19 mouse cellular contexts compared by ENCODE assay signal in the genomic region with DNA sequence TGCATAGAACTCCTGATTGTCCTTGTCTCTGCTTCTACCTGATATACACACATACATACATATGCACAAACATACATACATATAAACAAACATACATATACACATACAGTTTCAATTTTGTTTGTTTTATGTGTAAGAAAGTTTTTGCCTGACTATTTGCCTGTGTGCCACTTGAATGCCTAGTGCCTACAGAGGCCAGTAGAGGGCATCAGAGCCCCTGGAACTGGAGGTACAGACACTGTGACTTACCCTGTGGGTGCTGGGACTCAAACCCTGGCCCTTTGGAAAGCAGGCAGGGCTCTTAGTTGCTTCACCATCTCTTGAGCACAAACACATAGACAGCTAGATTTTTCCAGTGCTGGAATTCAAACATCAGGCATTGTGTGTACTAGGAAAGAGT. TPM values are rescaled to one million over a fixed set of nuclear protein-coding genes. Genes with fewer than 3 reads are reported as not detected.
DNase-seq lines count a peak whose midpoint lies in the region; ATAC-seq and TF ChIP-seq lines count a peak whose summit lies in the region.
"Had no signal": no experiment of that assay in that cellular context is flagged by ENCODE, and none has a peak within 500 bp of the region (broad histone marks: within the 10 kb centered on the region; RNA-seq: fewer than 3 reads in every experiment).

No protein-coding gene starts in this region.

- no peak for DNase-seq in kidney, adult 2 months
- no peak for DNase-seq in kidney, adult 8-10 months
- no peak for DNase-seq in liver, postnatal 0 days
- no peak for DNase-seq in liver, embryonic 11.5 days (ENCODE audit: low spot score)
- peak; percentile 64 for DNase-seq in ES-CJ7 (ENCODE audit: low read depth, low spot score)
- no peak for DNase-seq in stomach, postnatal 0 days (ENCODE audit: low spot score)
- DNase-seq: adrenal gland, postnatal 25 days; cerebellum, adult 9-10 months; gastrocnemius, postnatal 25 days; heart, adult 18-20 months; heart, postnatal 36 days; kidney, postnatal 36 days; liver, embryonic 13.5 days; midbrain, embryonic 14.5 days; spleen, adult 18-20 months had no signal

- no peaks in the 10 kb centered on the region for H3K36me3 ChIP-seq in kidney, adult 2 months (ENCODE audit: control insufficient read depth, insufficient read depth, low read length)
- no peaks in the 10 kb centered on the region for H3K36me3 ChIP-seq in liver, postnatal 0 days (replicated peaks; ENCODE audit: insufficient read depth, low read length)
- H3K36me3 ChIP-seq in liver, embryonic 11.5 days (ENCODE audit: control insufficient read depth, insufficient read depth, low read length), result no peaks in the 10 kb centered on the region
- H3K36me3 ChIP-seq in stomach, postnatal 0 days (ENCODE audit: control insufficient read depth, insufficient read depth, low read length), result no peaks in the 10 kb centered on the region
- H3K36me3 ChIP-seq: hindbrain, embryonic 13.5 days; limb, embryonic 10.5 days; liver, embryonic 13.5 days had no signal

- H3K9ac ChIP-seq in liver, postnatal 0 days (replicated peaks), result no peak overlapping the region
- H3K9ac ChIP-seq in liver, embryonic 11.5 days (ENCODE audit: low read depth, low read length), result no peak overlapping the region
- H3K9ac ChIP-seq in stomach, postnatal 0 days (ENCODE audit: low read length), result no peak overlapping the region
- H3K9ac ChIP-seq: hindbrain, embryonic 13.5 days; liver, embryonic 13.5 days had no signal

- no peak overlapping the region for H3K27ac ChIP-seq in kidney, adult 2 months (ENCODE audit: insufficient read depth, low read depth, low read length)
- H3K27ac ChIP-seq in liver, postnatal 0 days (ENCODE audit: low read depth), result no peak overlapping the region
- no peak overlapping the region for H3K27ac ChIP-seq in liver, embryonic 11.5 days (ENCODE audit: low read depth, low read length)
- no peak overlapping the region for H3K27ac ChIP-seq in stomach, postnatal 0 days (replicated peaks)
- H3K27ac ChIP-seq: hindbrain, embryonic 13.5 days; limb, embryonic 10.5 days; liver, embryonic 13.5 days had no signal

- H3K9me3 ChIP-seq in liver, postnatal 0 days (ENCODE audit: low read length), result no peaks in the 10 kb centered on the region
- peaks cover 5% of the 10 kb centered on the region; the same call in 1 of the 2 replicates for H3K9me3 ChIP-seq in liver, embryonic 11.5 days (ENCODE audit: control insufficient read depth, low read length)
- H3K9me3 ChIP-seq in stomach, postnatal 0 days (ENCODE audit: control insufficient read depth, low read length), result no peaks in the 10 kb centered on the region
- H3K9me3 ChIP-seq: limb, embryonic 10.5 days; liver, embryonic 13.5 days had no signal

- no peak for TF ChIP-seq EP300 in liver, postnatal 0 days (IDR thresholded peaks at IDR 0.05; ENCODE audit: low read depth)
- no peak for TF ChIP-seq EP300 in stomach, postnatal 0 days (optimal IDR thresholded peaks at IDR 0.05)

- no peak for ATAC-seq in liver, postnatal 0 days
- no peak for ATAC-seq in liver, embryonic 11.5 days (replicated peaks; ENCODE audit: low FRiP score)
- no peak for ATAC-seq in stomach, postnatal 0 days (ENCODE audit: low FRiP score, low TSS enrichment)
- ATAC-seq in inflammation-experienced regulatory T-cells, adult 6 months, result no peak
- ATAC-seq: forebrain, embryonic 14.5 days had no signal

- no peak for TF ChIP-seq POLR2A in kidney, adult 2 months (IDR thresholded peaks at IDR 0.05; ENCODE audit: low read depth, low read length)

- H3K4me2 ChIP-seq in liver, postnatal 0 days (ENCODE audit: low read depth, low read length), result no peak overlapping the region
- no peak overlapping the region for H3K4me2 ChIP-seq in liver, embryonic 11.5 days
- no peak overlapping the region for H3K4me2 ChIP-seq in stomach, postnatal 0 days (replicated peaks; ENCODE audit: low read depth)
- H3K4me2 ChIP-seq: hindbrain, embryonic 13.5 days; liver, embryonic 13.5 days had no signal

- no peaks in the 10 kb centered on the region for H3K27me3 ChIP-seq in kidney, adult 2 months (replicated peaks; ENCODE audit: control insufficient read depth, insufficient read depth, low read length)
- H3K27me3 ChIP-seq in liver, postnatal 0 days (ENCODE audit: insufficient read depth, low read length), result peaks cover 12% of the 10 kb centered on the region; the same call in 1 of the 2 replicates
- peaks cover 4% of the 10 kb centered on the region for H3K27me3 ChIP-seq in liver, embryonic 11.5 days (replicated peaks; ENCODE audit: control insufficient read depth, insufficient read depth, low read length)
- H3K27me3 ChIP-seq in stomach, postnatal 0 days (ENCODE audit: control insufficient read depth, insufficient read depth, low read length), result no peaks in the 10 kb centered on the region
- H3K27me3 ChIP-seq: hindbrain, embryonic 13.5 days had no signal

- peak; percentile 34; the same call in 1 of the 2 replicates for TF ChIP-seq CTCF in kidney, adult 2 months (conservative IDR thresholded peaks at IDR 0.05; ENCODE audit: insufficient read depth, insufficient read length, low read depth, low read length)
- TF ChIP-seq CTCF in liver, postnatal 0 days (IDR thresholded peaks at IDR 0.05; ENCODE audit: low read depth), result peak; percentile 26
- TF ChIP-seq CTCF in stomach, postnatal 0 days (IDR thresholded peaks at IDR 0.05; ENCODE audit: low read depth), result peak; percentile 42

- H3K4me1 ChIP-seq in kidney, adult 2 months (ENCODE audit: control insufficient read depth, insufficient read depth, low read length), result no peaks in the 10 kb centered on the region
- peaks cover 3% of the 10 kb centered on the region; the same call in 1 of the 2 replicates for H3K4me1 ChIP-seq in liver, postnatal 0 days (ENCODE audit: insufficient read depth)
- H3K4me1 ChIP-seq in liver, embryonic 11.5 days (replicated peaks; ENCODE audit: control insufficient read depth, insufficient read depth, low read length), result peaks cover 2% of the 10 kb centered on the region
- H3K4me1 ChIP-seq in stomach, postnatal 0 days (replicated peaks; ENCODE audit: control insufficient read depth, insufficient read depth), result peaks cover 2% of the 10 kb centered on the region; the same call in 1 of the 2 replicates

- no peak overlapping the region for H3K4me3 ChIP-seq in kidney, adult 2 months (ENCODE audit: insufficient read depth, low read depth, low read length)
- no peak overlapping the region for H3K4me3 ChIP-seq in liver, postnatal 0 days (ENCODE audit: low read depth, low read length)
- no peak overlapping the region for H3K4me3 ChIP-seq in liver, embryonic 11.5 days (ENCODE audit: low read depth, low read length)
- no peak overlapping the region for H3K4me3 ChIP-seq in stomach, postnatal 0 days (ENCODE audit: low read depth, low read length)
- H3K4me3 ChIP-seq: hindbrain, embryonic 13.5 days; limb, embryonic 10.5 days; liver, embryonic 13.5 days had no signal

RNA-seq across cellular contexts. Expression of gene Magi1, which starts 3.7 kb away (rescaled TPM):
- 5.8 and 6.1 TPM in 2 replicates for polyA plus RNA-seq in kidney, adult 2 months (2012; rRNA removed)
- 1.2 and 1.9 TPM in 2 replicates for polyA plus RNA-seq in liver, postnatal 0 days (2015; fragmentation: Nextera tagmentation; extraction: Ambion mirVana)
- 4.6 TPM in 2 replicates for polyA plus RNA-seq in liver, embryonic 11.5 days (2014; fragmentation: Nextera tagmentation; extraction: Ambion mirVana)
- polyA plus RNA-seq in stomach, postnatal 0 days (2015; fragmentation: Nextera tagmentation; extraction: Ambion mirVana), result 4.4 and 5.2 TPM in 2 replicates
- polyA plus RNA-seq in inflammation-experienced regulatory T-cells, adult 6 months (2017; shearing (Covaris generic)), result 1 to 10 TPM in 1 of 3 experiments, under 1 TPM in 1, not detected in 1; 0.08 to 4.6 TPM
